Mouse (Mus musculus): ENCODE measurements around the gene Gm813. TPM values are rescaled to one million over a fixed set of nuclear protein-coding genes. Genes with fewer than 3 reads are reported as not detected.

Gene Gm813
- polyA plus RNA-seq, 1 experiment from 2014 or later, result not detected

- no peaks in the 10 kb centered on the region for H3K27me3 ChIP-seq (ENCODE audit: control insufficient read depth, insufficient read depth, low read depth, low read length)
- H3K4me3 ChIP-seq (ENCODE audit: low read depth, low read length), result no peak overlapping the region
- H3K36me3 ChIP-seq (ENCODE audit: control insufficient read depth, insufficient read depth, low read length), result no peaks in the 10 kb centered on the region
- H3K4me2 ChIP-seq (ENCODE audit: low read length), result no peak overlapping the region
- 95% methylated on average over 6 of the region's 6 CpGs for WGBS
- no peak overlapping the region for H3K9ac ChIP-seq (ENCODE audit: low read depth, low read length)
- H3K27ac ChIP-seq (ENCODE audit: low read length), result no peak overlapping the region
- no peak for ATAC-seq
- H3K9me3 ChIP-seq (replicated peaks; ENCODE audit: control insufficient read depth, low read length, poor library complexity, severe bottlenecking), result no peaks in the 10 kb centered on the region
- H3K4me1 ChIP-seq (ENCODE audit: control insufficient read depth, insufficient read depth, low read length), result no peaks in the 10 kb centered on the region
Observed at GRCm38 (mm10) chr16:58573949-58574722, 42.6 kb downstream of the Gm813 start.

DNA sequence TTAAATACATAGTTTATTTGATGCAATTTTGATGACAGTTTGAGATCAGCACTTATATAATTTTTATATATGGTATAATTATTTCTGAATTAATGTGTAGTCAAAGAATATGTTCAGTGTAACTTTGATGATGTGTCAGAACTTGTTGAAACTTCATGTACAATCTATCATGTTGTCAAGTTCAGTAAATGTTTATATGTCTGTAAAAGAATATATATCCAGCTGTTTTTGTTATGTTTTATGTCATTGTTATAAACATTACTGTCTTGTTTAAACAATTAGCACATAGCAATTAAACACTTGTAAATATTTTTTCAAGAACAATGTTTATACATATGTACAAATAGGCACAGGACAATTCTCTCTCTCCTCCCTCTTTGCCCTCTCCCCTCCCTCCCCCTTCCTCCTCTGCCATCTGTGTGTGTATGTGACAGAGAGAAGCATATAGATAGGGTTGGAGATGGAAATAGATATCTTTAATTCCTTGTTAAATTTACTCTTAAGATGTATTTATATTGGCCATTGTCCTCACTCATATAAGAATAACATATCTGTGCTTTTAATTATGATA is 46.0 kb downstream of the Gm813 start:
- no peaks in the 10 kb centered on the region for H3K4me1 ChIP-seq (ENCODE audit: control insufficient read depth, insufficient read depth, low read length)
- no peak overlapping the region for H3K27ac ChIP-seq (ENCODE audit: low read length)
- no peaks in the 10 kb centered on the region for H3K9me3 ChIP-seq (replicated peaks; ENCODE audit: control insufficient read depth, low read length, poor library complexity, severe bottlenecking)
- H3K4me3 ChIP-seq (ENCODE audit: low read depth, low read length), result no peak overlapping the region
- H3K9ac ChIP-seq (ENCODE audit: low read depth, low read length), result no peak overlapping the region
- H3K36me3 ChIP-seq (ENCODE audit: control insufficient read depth, insufficient read depth, low read length), result no peaks in the 10 kb centered on the region
- no peak overlapping the region for H3K4me2 ChIP-seq (ENCODE audit: low read length)
- ATAC-seq, result no peak
- H3K27me3 ChIP-seq (ENCODE audit: control insufficient read depth, insufficient read depth, low read depth, low read length), result no peaks in the 10 kb centered on the region

Other genes starting within 250 kb of the Gm813 start
- gene Dcbld2, start 208.5 kb downstream of the Gm813 start, polyA plus RNA-seq (2015; fragmentation: Nextera tagmentation; extraction: Ambion mirVana), result 5.5 and 5.9 TPM in 2 replicates
- gene St3gal6, start 92.7 kb downstream of the Gm813 start, polyA plus RNA-seq (2015; fragmentation: Nextera tagmentation; extraction: Ambion mirVana), result 12.6 and 13.2 TPM in 2 replicates
- not detected in 2 replicates for gene E330017A01Rik, start 21.8 kb upstream of the Gm813 start, polyA plus RNA-seq (2015; fragmentation: Nextera tagmentation; extraction: Ambion mirVana)
- 13.5 and 13.6 TPM in 2 replicates for gene Cpox, start 53.3 kb upstream of the Gm813 start, polyA plus RNA-seq (2015; fragmentation: Nextera tagmentation; extraction: Ambion mirVana)
- 0.18 TPM in 1 of 2 replicates, not detected in the other for gene Gpr15, start 102.1 kb upstream of the Gm813 start, polyA plus RNA-seq (2015; fragmentation: Nextera tagmentation; extraction: Ambion mirVana)
- 144 and 152 TPM in 2 replicates for gene Cldnd1, start 110.9 kb upstream of the Gm813 start, polyA plus RNA-seq (2015; fragmentation: Nextera tagmentation; extraction: Ambion mirVana)
- not detected in 2 replicates for gene Olfr172, start 146.2 kb upstream of the Gm813 start, polyA plus RNA-seq (2015; fragmentation: Nextera tagmentation; extraction: Ambion mirVana)
- not detected in 2 replicates for gene Olfr173, start 183.3 kb upstream of the Gm813 start, polyA plus RNA-seq (2015; fragmentation: Nextera tagmentation; extraction: Ambion mirVana)
- not detected in 2 replicates for gene Olfr175-ps1, start 209.8 kb upstream of the Gm813 start, polyA plus RNA-seq (2015; fragmentation: Nextera tagmentation; extraction: Ambion mirVana)

Data from midbrain, embryonic 16.5 days (tissue).